Mouse (Mus musculus) ES-E14 (cell line): ENCODE data around the gene Rab30. TPM values are rescaled to one million over a fixed set of nuclear protein-coding genes. Genes with fewer than 3 reads are reported as not detected.

Experiments
- DNase-seq: peaks from one replicate; pipeline ENCODE4 v3.0.0-alpha.2; 2013; ENCODE audit warnings: low read depth, low spot score
- H3K27ac ChIP-seq: 2 replicates; pipeline ENCODE4 v1.5.1; 2012; ENCODE audit warnings: low read depth, mild to moderate bottlenecking, low read length, moderate library complexity, mixed read lengths; ENCODE audit not compliant: poor library complexity, insufficient read depth, severe bottlenecking
- H3K36me3 ChIP-seq: 2 replicates; pipeline ENCODE4 v1.6.1; 2012; ENCODE audit warnings: mild to moderate bottlenecking, low read length, moderate library complexity, mixed read lengths; ENCODE audit not compliant: control insufficient read depth, poor library complexity, insufficient read depth, severe bottlenecking
- H3K4me1 ChIP-seq, 2 experiments: fragments of 150-350 bp in 1 of 2; sonication (generic) in 1 of 2; 2 replicates each; pipeline ENCODE4 v1.6.1; 2012; ENCODE audit warnings: low read length in 2 of 2, mild to moderate bottlenecking in 1 of 2, mixed read lengths in 1 of 2; ENCODE audit not compliant: control insufficient read depth in 2 of 2, insufficient read depth in 2 of 2, poor library complexity in 1 of 2
- H3K4me3 ChIP-seq, 2 experiments: fragments of 150-350 bp in 1 of 2; sonication (generic) in 1 of 2; 2 replicates each; pipeline ENCODE4 v1.5.1; 2012; ENCODE audit warnings: low read length in 2 of 2, low read depth in 1 of 2, mild to moderate bottlenecking in 1 of 2, mixed read lengths in 1 of 2; ENCODE audit not compliant: insufficient read depth in 1 of 2, poor library complexity in 1 of 2, severe bottlenecking in 1 of 2
- H3K9ac ChIP-seq: 2 replicates; pipeline ENCODE4 v1.6.1; 2012; ENCODE audit warnings: low read depth, mild to moderate bottlenecking, low read length, mixed read lengths; ENCODE audit not compliant: poor library complexity, insufficient read depth, severe bottlenecking
- H3K9me3 ChIP-seq: fragments of 150-350 bp; sonication (generic); 2 replicates; pipeline ENCODE4 v1.6.1; 2012; ENCODE audit warnings: low read depth, mild to moderate bottlenecking, low read length; ENCODE audit not compliant: control insufficient read depth, insufficient read depth
- CHD2 ChIP-seq: IDR thresholded peaks from 2 replicates; pipeline ENCODE4 v1.6.1; 2014; ENCODE audit warnings: mild to moderate bottlenecking, low read depth, low read length, inconsistent platforms
- HCFC1 ChIP-seq: IDR thresholded peaks from 2 replicates; pipeline ENCODE4 v1.6.1; 2012; ENCODE audit warnings: low read length, inconsistent platforms, borderline replicate concordance; ENCODE audit not compliant: insufficient read depth
- MAFK ChIP-seq: IDR thresholded peaks from 2 replicates; pipeline ENCODE4 v1.6.1; 2014; ENCODE audit warnings: mild to moderate bottlenecking, low read depth, low read length, inconsistent platforms; ENCODE audit not compliant: insufficient read depth
- ZC3H11A ChIP-seq: IDR thresholded peaks from 2 replicates; pipeline ENCODE4 v1.6.1; 2012; ENCODE audit warnings: low read depth, mild to moderate bottlenecking, inconsistent platforms, low read length, borderline replicate concordance
- ZNF384 ChIP-seq: IDR thresholded peaks from 2 replicates; pipeline ENCODE4 v1.6.1; 2012; ENCODE audit warnings: low read depth, low read length, inconsistent platforms
- in situ Hi-C, 2 experiments: fragments of 600-800 bp; cut with MboI; formaldehyde crosslinking; loops; one replicate each; pipeline ENCODE4 v1.15.1; 2025; ENCODE audit warnings: low sequenced_read_pairs in 2 of 2, inconsistent platforms in 1 of 2; ENCODE audit not compliant: unreplicated experiment in 2 of 2
- total RNA-seq: library from RNA; depleted of rRNA; stranded (reverse); fragments of 300-350 nt; gene quantifications from 2 replicates; pipeline ENCODE4 v1.2.3, GENCODE M21; 2012

The Rab30 gene
- total RNA-seq, 1 experiment = 7.4 TPM

DNA sequence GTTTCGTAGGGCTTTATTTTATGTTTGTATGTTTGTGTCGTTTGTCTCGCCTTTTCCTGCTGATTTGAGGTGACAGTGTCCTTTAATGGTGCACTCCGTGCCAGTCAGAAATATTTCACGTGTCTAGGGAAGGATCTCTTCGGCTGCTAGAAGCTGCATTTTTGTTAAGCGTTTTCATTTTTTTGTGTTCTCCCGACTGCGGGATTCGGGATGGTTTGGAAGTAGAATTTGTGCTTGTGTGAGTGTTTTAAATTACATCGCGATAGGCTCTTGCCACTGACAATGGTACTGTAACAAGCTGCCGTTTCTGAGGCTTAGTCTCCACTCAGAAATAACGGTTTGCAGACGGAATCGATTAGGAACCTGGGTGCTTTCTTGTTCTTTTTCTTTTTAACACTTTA, 938 bp downstream of the Rab30 start:
- no peak for TF ChIP-seq CHD2
- TF ChIP-seq HCFC1 = no peak
- TF ChIP-seq ZC3H11A = no peak
- TF ChIP-seq MAFK = no peak
- TF ChIP-seq ZNF384 = no peak
- H3K27ac ChIP-seq = no peak overlapping the region
- H3K9ac ChIP-seq = no peak overlapping the region
- DNase-seq = no peak
- H3K4me1 ChIP-seq = peaks cover 7 to 12% of the 10 kb centered on the region in 2 experiments
- peak overlapping the region; percentile 53 to 90; a peak in 3 of 4 replicates for H3K4me3 ChIP-seq
- H3K36me3 ChIP-seq = no peaks in the 10 kb centered on the region; the same call in 1 of the 2 replicates
- in situ Hi-C loops = no loop called here
- H3K9me3 ChIP-seq = no peaks in the 10 kb centered on the region

- Histone ChIP-seq H3K4me1 (peaks cover 7 to 12% of the 10 kb centered on the region in 2 experiments), H3K36me3 (no peaks in the 10 kb centered on the region; the same call in 1 of the 2 replicates), H3K4me3 (peak overlapping the region in 1 of 2 experiments; percentile 90; a peak in 2 of 4 replicates), H3K27ac (no peak overlapping the region), H3K9ac (no peak overlapping the region), H3K9me3 (no peaks in the 10 kb centered on the region)
- in situ Hi-C loops = no loop called here
- no peak for DNase-seq
- TF ChIP-seq CHD2 (0 out of 2 replicates have a peak, but pooled peaks have one; percentile 22), ZNF384 (no peak)
Measured at GRCm38 (mm10) chr7:92742774-92743173, 1.4 kb downstream of the Rab30 start.

DNA sequence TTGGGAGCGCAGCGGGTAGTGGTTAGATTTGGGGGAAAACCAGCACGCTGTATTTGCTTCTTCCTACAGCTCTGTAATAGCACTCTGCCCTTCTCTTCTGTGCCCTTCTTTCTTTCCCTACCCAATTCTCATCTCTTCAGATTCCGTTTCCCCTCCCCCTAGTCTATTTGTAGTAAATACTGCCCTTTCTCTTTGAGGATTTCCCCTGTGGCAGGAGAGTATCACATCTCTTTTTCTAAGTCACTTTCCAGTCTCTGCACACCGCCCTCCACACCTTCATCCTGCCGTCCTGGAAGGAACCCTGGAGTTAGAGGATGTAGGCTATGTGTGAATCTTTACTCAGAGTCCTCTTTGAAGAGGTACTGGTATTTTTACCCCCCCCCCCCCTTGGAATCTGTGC, 1.9 kb downstream of the Rab30 start:
- Histone ChIP-seq H3K4me1 (peaks cover 7 to 12% of the 10 kb centered on the region in 2 experiments), H3K9me3 (no peaks in the 10 kb centered on the region), H3K4me3 (peak overlapping the region in 1 of 2 experiments; percentile 90; a peak in 2 of 4 replicates), H3K36me3 (no peaks in the 10 kb centered on the region; the same call in 1 of the 2 replicates), H3K9ac (peak overlapping the region; percentile 20; the same call in 1 of the 2 replicates), H3K27ac (no peak overlapping the region)
- in situ Hi-C loops = no loop called here
- no peak for TF ChIP-seq HCFC1
- TF ChIP-seq ZC3H11A = no peak
- TF ChIP-seq MAFK = no peak
- TF ChIP-seq CHD2 = no peak
- no peak for TF ChIP-seq ZNF384
- no peak for DNase-seq

GRCm38 (mm10) chr7:92750395-92750794, 9.0 kb downstream of the Rab30 start:
- no peak overlapping the region for H3K4me3 ChIP-seq
- H3K4me1 ChIP-seq = no peaks in the 10 kb centered on the region
- in situ Hi-C loops = no loop called here
- no peaks in the 10 kb centered on the region for H3K36me3 ChIP-seq
- H3K27ac ChIP-seq = no peak overlapping the region
- no peaks in the 10 kb centered on the region for H3K9me3 ChIP-seq
- no peak for DNase-seq
- TF ChIP-seq CHD2 (no peak), MAFK (no peak), ZC3H11A (no peak), ZNF384 (no peak), HCFC1 (no peak)
- no peak overlapping the region for H3K9ac ChIP-seq

GRCm38 (mm10) chr7:92758067-92758466, 16.7 kb downstream of the Rab30 start:
- H3K27ac ChIP-seq = no peak overlapping the region
- H3K9me3 ChIP-seq = no peaks in the 10 kb centered on the region
- H3K9ac ChIP-seq = no peak overlapping the region
- no peaks in the 10 kb centered on the region for H3K36me3 ChIP-seq
- TF ChIP-seq ZC3H11A (no peak), HCFC1 (no peak), ZNF384 (no peak), CHD2 (no peak), MAFK (no peak)
- in situ Hi-C loops = no loop called here
- no peak overlapping the region for H3K4me3 ChIP-seq
- H3K4me1 ChIP-seq = no peaks in the 10 kb centered on the region
- DNase-seq = no peak
